Mouse (Mus musculus): Measurements from ENCODE around the gene Cdk19. TPM values are rescaled to one million over a fixed set of nuclear protein-coding genes. Genes with fewer than 3 reads are reported as not detected.

The Cdk19 gene
- total RNA-seq, 2 experiments from 2014 or later = 30.3 to 31.5 TPM

- no peak for DNase-seq (ENCODE audit: extremely low spot score in 1 of 2, low spot score in 1 of 2)
Measured at GRCm38 (mm10) chr10:40432375-40432774, 93.0 kb downstream of the Cdk19 start.

GRCm38 (mm10) chr10:40435402-40435801 is 96.0 kb downstream of the Cdk19 start:
- DNase-seq (ENCODE audit: extremely low spot score in 1 of 2, low spot score in 1 of 2) = no peak

GRCm38 (mm10) chr10:40437117-40437516 is 97.8 kb downstream of the Cdk19 start:
- no peak for DNase-seq (ENCODE audit: extremely low spot score in 1 of 2, low spot score in 1 of 2)

GRCm38 (mm10) chr10:40440740-40441139 is 101.4 kb downstream of the Cdk19 start:
- DNase-seq (ENCODE audit: extremely low spot score in 1 of 2, low spot score in 1 of 2) = no peak

GRCm38 (mm10) chr10:40442076-40442475 is 102.7 kb downstream of the Cdk19 start:
- no peak for DNase-seq (ENCODE audit: extremely low spot score in 1 of 2, low spot score in 1 of 2)

GRCm38 (mm10) chr10:40443371-40443770 is 104.0 kb downstream of the Cdk19 start:
- DNase-seq (ENCODE audit: extremely low spot score in 1 of 2, low spot score in 1 of 2) = no peak

- DNase-seq (ENCODE audit: extremely low spot score in 1 of 2, low spot score in 1 of 2) = no peak
Measured at GRCm38 (mm10) chr10:40443806-40444357, 104.5 kb downstream of the Cdk19 start.

GRCm38 (mm10) chr10:40444586-40444985 is 105.2 kb downstream of the Cdk19 start:
- DNase-seq (ENCODE audit: extremely low spot score in 1 of 2, low spot score in 1 of 2) = no peak

- no peak for DNase-seq (ENCODE audit: extremely low spot score in 1 of 2, low spot score in 1 of 2)
Measured at GRCm38 (mm10) chr10:40446088-40446604, 106.8 kb downstream of the Cdk19 start.

- DNase-seq (ENCODE audit: extremely low spot score in 1 of 2, low spot score in 1 of 2) = no peak
Measured at GRCm38 (mm10) chr10:40446630-40447029, 107.3 kb downstream of the Cdk19 start.

GRCm38 (mm10) chr10:40447295-40447694 is 107.9 kb downstream of the Cdk19 start:
- no peak for DNase-seq (ENCODE audit: extremely low spot score in 1 of 2, low spot score in 1 of 2)

GRCm38 (mm10) chr10:40447921-40448320 is 108.6 kb downstream of the Cdk19 start:
- no peak for DNase-seq (ENCODE audit: extremely low spot score in 1 of 2, low spot score in 1 of 2)

- DNase-seq (ENCODE audit: extremely low spot score in 1 of 2, low spot score in 1 of 2) = no peak
Measured at GRCm38 (mm10) chr10:40448444-40448843, 109.1 kb downstream of the Cdk19 start.

GRCm38 (mm10) chr10:40449571-40449970 is 110.2 kb downstream of the Cdk19 start:
- no peak for DNase-seq (ENCODE audit: extremely low spot score in 1 of 2, low spot score in 1 of 2)

GRCm38 (mm10) chr10:40450171-40450570 is 110.8 kb downstream of the Cdk19 start:
- DNase-seq (ENCODE audit: extremely low spot score in 1 of 2, low spot score in 1 of 2) = no peak

- DNase-seq (ENCODE audit: extremely low spot score in 1 of 2, low spot score in 1 of 2) = no peak
Measured at GRCm38 (mm10) chr10:40457116-40457515, 117.8 kb downstream of the Cdk19 start.

GRCm38 (mm10) chr10:40459141-40459540 is 119.8 kb downstream of the Cdk19 start:
- no peak for DNase-seq (ENCODE audit: extremely low spot score in 1 of 2, low spot score in 1 of 2)

GRCm38 (mm10) chr10:40461362-40461761 is 122.0 kb downstream of the Cdk19 start:
- no peak for DNase-seq (ENCODE audit: extremely low spot score in 1 of 2, low spot score in 1 of 2)

GRCm38 (mm10) chr10:40462257-40462656 is 122.9 kb downstream of the Cdk19 start:
- DNase-seq (ENCODE audit: extremely low spot score in 1 of 2, low spot score in 1 of 2) = no peak

GRCm38 (mm10) chr10:40467174-40467911 is 128.0 kb downstream of the Cdk19 start:
- no peak for DNase-seq (ENCODE audit: extremely low spot score in 1 of 2, low spot score in 1 of 2)

- DNase-seq (ENCODE audit: extremely low spot score in 1 of 2, low spot score in 1 of 2) = no peak
Measured at GRCm38 (mm10) chr10:40467912-40468254, 128.5 kb downstream of the Cdk19 start.

- DNase-seq (ENCODE audit: extremely low spot score in 1 of 2, low spot score in 1 of 2) = no peak
Measured at GRCm38 (mm10) chr10:40469145-40469544, 129.8 kb downstream of the Cdk19 start.

Measured in layer of hippocampus, postnatal 25 days (tissue).